Mouse (Mus musculus): ENCODE measurements around the gene Macf1. TPM values are rescaled to one million over a fixed set of nuclear protein-coding genes. Genes with fewer than 3 reads are reported as not detected.

Gene Macf1
- 100 to 1,000 TPM; 235 to 265 (median 249) TPM for total RNA-seq (2022)

DNA sequence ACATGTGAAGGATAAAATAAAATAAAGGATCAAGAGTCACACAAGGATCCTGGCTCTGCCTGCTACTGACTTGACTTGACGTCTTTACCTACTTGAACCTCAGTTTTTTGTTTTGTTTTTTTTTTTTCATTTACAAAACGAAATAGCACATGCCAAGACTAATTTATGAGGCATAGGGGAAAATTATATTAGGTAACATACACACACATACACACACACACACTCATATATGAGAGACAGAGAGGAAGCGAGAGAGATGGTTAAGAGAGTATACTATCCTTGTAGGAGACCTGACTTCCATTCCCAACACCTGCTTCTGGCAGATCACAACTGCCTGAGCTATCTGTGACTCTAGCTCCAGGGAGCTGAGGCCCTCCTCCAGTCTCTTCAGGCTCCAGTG lies at the start of gene Macf1:
Gene Macf1 (minus strand): TSS at position 101 of the 400 bp plus-strand sequence.
- DNase-seq (ENCODE audit: low spot score in 2 of 2): no peak

DNA sequence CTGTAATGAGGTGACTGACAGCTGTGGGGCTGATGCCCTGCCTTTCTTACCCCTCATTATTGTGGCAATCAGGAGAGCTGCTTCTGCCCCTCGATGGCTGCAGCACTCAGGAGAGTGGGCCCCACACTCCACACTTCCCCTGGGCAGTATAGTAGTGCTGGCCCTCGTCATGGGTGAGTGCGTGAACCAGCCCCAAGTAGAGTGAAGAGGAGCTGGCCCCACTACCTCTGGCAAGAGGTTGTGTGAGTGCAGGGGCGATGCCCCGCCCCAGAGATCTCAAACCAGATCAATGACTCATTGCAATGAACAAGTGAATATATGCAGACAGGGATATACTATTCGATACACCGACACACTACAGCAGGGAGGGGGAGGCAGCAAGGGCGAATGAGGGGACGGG lies 49.4 kb upstream of the Macf1 start:
- no peak for DNase-seq (ENCODE audit: low spot score in 2 of 2)

- DNase-seq (ENCODE audit: low spot score in 2 of 2): no peak
These were observed 48.8 kb upstream of the Macf1 start for GRCm38 (mm10) chr4:123732921-123733320.

DNA sequence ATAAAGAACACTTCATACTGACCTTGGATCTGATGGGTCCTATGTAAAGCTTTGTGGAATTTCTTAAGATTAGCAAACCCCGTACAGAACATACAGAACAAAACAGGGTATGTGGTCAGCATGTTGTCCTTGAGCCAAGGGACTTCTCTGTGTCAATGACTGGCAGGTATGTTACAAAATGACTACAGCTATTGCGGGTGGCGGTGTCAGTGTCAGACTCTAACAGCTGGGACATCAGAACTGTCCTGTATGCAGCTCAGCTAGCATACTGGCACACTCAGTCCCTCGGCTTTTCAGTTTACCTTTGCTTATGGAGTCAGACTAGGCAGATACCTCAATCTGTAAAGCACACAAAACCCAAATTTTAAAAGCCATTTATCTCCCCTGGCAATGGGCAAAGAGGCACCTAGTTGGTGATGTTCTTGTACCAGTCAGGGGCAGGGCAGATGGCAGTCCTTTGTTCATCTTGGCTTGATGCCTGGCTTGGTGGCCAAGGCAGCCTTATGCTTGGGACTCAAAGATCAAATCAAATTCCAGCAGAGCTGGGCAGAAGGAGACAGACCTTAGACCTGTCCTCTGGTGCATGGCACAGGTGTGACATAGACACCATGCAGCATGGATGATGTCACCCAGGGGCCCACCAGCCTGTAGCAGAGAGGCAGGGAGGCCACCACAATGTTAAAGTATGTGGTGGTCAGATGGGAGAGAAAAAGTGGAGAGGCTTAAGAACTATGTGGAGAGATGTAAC lies 48.2 kb upstream of the Macf1 start:
- DNase-seq (ENCODE audit: low spot score in 2 of 2): no peak

- no peak for DNase-seq (ENCODE audit: low spot score in 2 of 2)
These were observed 37.6 kb upstream of the Macf1 start for GRCm38 (mm10) chr4:123721761-123722160.

GRCm38 (mm10) chr4:123718434-123718780 lies 34.2 kb upstream of the Macf1 start:
- DNase-seq (ENCODE audit: low spot score in 2 of 2): no peak

- DNase-seq (ENCODE audit: low spot score in 2 of 2): peak; percentile 92 to 96
These were observed 33.6 kb upstream of the Macf1 start, which contains the start of gene Ndufs5 for GRCm38 (mm10) chr4:123717574-123718433. TSS of gene Ndufs5 (minus strand) at chr4:123718202.

- DNase-seq (ENCODE audit: low spot score in 2 of 2): no peak
These were observed 28.3 kb upstream of the Macf1 start for GRCm38 (mm10) chr4:123712431-123712830.

GRCm38 (mm10) chr4:123707340-123707739 lies 23.2 kb upstream of the Macf1 start:
- DNase-seq (ENCODE audit: low spot score in 2 of 2): no peak

- no peak for DNase-seq (ENCODE audit: low spot score in 2 of 2)
These were observed 21.2 kb upstream of the Macf1 start for GRCm38 (mm10) chr4:123705340-123705739.

DNA sequence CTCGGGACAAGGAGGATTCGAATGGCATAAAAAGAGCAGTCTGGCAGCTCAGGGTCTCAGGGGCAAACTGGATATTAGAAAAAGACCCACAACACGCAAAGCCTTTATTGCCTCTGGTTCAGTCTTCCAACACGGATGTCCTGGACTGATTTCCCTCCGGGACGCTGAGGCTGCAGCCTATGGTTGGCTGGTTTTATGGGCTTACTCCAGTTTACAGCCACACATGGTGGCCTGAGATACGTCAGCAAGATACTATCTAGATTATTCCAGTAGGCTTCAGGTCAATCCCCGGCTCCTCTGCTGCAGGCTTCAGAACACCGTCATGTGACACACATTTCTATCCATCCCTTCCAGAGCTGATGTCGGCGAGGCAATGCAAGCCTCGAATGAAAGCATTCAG lies 9.2 kb upstream of the Macf1 start:
- no peak for DNase-seq (ENCODE audit: low spot score in 2 of 2)

- DNase-seq (ENCODE audit: low spot score in 2 of 2): no peak
These were observed 7.9 kb upstream of the Macf1 start for GRCm38 (mm10) chr4:123692071-123692470.

- no peak for DNase-seq (ENCODE audit: low spot score in 2 of 2)
These were observed 6.2 kb upstream of the Macf1 start for GRCm38 (mm10) chr4:123690311-123690710.

GRCm38 (mm10) chr4:123687025-123687781 lies 3.0 kb upstream of the Macf1 start:
- DNase-seq (ENCODE audit: low spot score in 2 of 2): peak in 1 of 2 experiments; percentile 37

GRCm38 (mm10) chr4:123686368-123687024 lies 2.3 kb upstream of the Macf1 start:
- no peak for DNase-seq (ENCODE audit: low spot score in 2 of 2)

GRCm38 (mm10) chr4:123685506-123686242 lies 1.5 kb upstream of the Macf1 start:
- DNase-seq (ENCODE audit: low spot score in 2 of 2): no peak

DNA sequence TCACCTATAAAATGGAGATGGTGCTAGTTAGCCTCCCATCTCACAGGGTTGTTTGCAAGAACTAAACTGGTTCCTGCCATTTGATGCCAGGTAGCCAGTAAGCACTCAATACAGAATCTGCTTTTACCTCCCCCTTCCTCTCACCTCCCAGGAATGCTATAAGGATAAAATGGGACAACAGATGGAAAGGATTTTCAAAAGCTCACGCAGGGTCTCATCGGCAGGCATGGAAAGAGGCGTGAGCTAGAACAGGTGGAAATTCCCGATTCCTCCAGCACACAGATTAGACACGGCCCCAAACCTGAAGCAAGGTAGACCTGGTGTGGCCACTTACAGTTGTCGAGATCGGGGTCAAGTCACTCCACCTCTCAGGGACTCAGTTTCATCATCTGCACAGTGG lies 886 bp upstream of the Macf1 start:
- no peak for DNase-seq (ENCODE audit: low spot score in 2 of 2)

DNA sequence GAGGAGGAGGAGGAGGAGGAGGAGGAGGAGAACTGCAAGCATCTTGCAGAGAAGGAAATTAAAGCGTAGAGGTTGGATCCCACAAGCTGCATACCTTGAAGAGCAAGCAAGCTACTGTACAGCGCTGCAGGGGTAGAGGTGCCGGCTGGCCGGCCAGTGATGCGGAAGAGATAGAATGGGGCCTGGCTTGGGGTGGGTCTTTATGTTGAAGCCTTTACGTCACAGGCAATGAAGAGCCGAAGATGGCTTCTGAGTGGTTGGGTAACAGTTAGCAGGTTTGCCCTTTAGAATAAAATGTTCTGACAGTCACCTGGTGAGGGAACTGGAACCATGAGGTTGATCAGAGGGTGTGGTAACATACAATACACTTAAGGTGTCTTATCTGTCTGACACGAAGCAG lies 1.9 kb downstream of the Macf1 start:
- DNase-seq (ENCODE audit: low spot score in 2 of 2): no peak

GRCm38 (mm10) chr4:123680962-123681361 lies 3.2 kb downstream of the Macf1 start:
- DNase-seq (ENCODE audit: low spot score in 2 of 2): peak in 1 of 2 experiments; percentile 23

- peak; percentile 64 to 72 for DNase-seq (ENCODE audit: low spot score in 2 of 2)
These were observed 6.9 kb downstream of the Macf1 start for GRCm38 (mm10) chr4:123677060-123677804.
